Mouse (Mus musculus): ENCODE measurements around the gene Prr11. TPM values are rescaled to one million over a fixed set of nuclear protein-coding genes. Genes with fewer than 3 reads are reported as not detected.

The Prr11 gene
- total and polyA plus RNA-seq, 3 experiments: 8.8 to 47.1 (median 16.6) TPM

- Histone ChIP-seq H3K27me3 (replicated peaks) (no peaks in the 10 kb centered on the region), H3K9ac (ENCODE audit: insufficient read depth, low read depth) (no peak overlapping the region), H3K4me1 (ENCODE audit: control insufficient read depth in 1 of 2, insufficient read depth in 2 of 2) (no peaks in the 10 kb centered on the region), H3K36me3 (replicated peaks in 1 of 2; ENCODE audit: control insufficient read depth in 1 of 2, insufficient read depth in 1 of 2, low read length in 1 of 2) (peaks cover 9 to 58% of the 10 kb centered on the region in 2 experiments), H3K27ac (ENCODE audit: insufficient read depth, low read depth) (no peak overlapping the region), H3K4me2 (ENCODE audit: insufficient read depth, low read depth, poor library complexity, severe bottlenecking) (no peak overlapping the region), H3K9me3 (replicated peaks; ENCODE audit: low read length) (no peaks in the 10 kb centered on the region), H3K4me3 (replicated peaks in 1 of 3; ENCODE audit: low read depth in 2 of 3, low read length in 2 of 3, poor library complexity in 1 of 3) (no peak overlapping the region), H3K79me2 (replicated peaks; ENCODE audit: control insufficient read depth, extremely low read depth, insufficient read depth, poor library complexity, severe bottlenecking) (no peaks in the 10 kb centered on the region)
- in situ Hi-C loops (cut with MboI; ENCODE audit: low pct_ligation_motif_present, low pct_unique_long_range_greater_than_20kb, low sequenced_read_pairs) (no loop called here), dilution Hi-C loops (cut with MboI; ENCODE audit: extremely low pct_ligation_motif_present, extremely low pct_unique_long_range_greater_than_20kb, low sequenced_read_pairs) (no loop called here)
- DNase-seq (ENCODE audit: extremely low read depth): no peak
- no peak for TF ChIP-seq JUND (conservative IDR thresholded peaks at IDR 0.05; ENCODE audit: low read depth, low read length)
- no peak for TF ChIP-seq GABPA (IDR thresholded peaks at IDR 0.05; ENCODE audit: insufficient replicate concordance, low read depth, low read length)
- TF ChIP-seq TBP (conservative IDR thresholded peaks at IDR 0.05; ENCODE audit: low read depth, low read length): no peak
- no peak for TF ChIP-seq SMC3 (IDR thresholded peaks at IDR 0.05; ENCODE audit: low read depth, low read length)
- TF ChIP-seq MAFK (IDR thresholded peaks at IDR 0.05; ENCODE audit: insufficient replicate concordance, low read length): no peak
- TF ChIP-seq ZNF384 (IDR thresholded peaks at IDR 0.05; ENCODE audit: low read depth, low read length): no peak
- no peak for TF ChIP-seq ZC3H11A (IDR thresholded peaks at IDR 0.05; ENCODE audit: low read depth, low read length)
Measured at GRCm38 (mm10) chr11:87158012-87158411, 49.5 kb upstream of the Prr11 start.

GRCm38 (mm10) chr11:87136233-87136632 is 27.7 kb upstream of the Prr11 start:
- in situ Hi-C loops (cut with MboI; ENCODE audit: low pct_ligation_motif_present, low pct_unique_long_range_greater_than_20kb, low sequenced_read_pairs) (no loop called here), dilution Hi-C loops (cut with MboI; ENCODE audit: extremely low pct_ligation_motif_present, extremely low pct_unique_long_range_greater_than_20kb, low sequenced_read_pairs) (no loop called here)
- no peak overlapping the region for H3K27ac ChIP-seq (ENCODE audit: insufficient read depth, low read depth)
- DNase-seq (ENCODE audit: extremely low read depth): no peak
- no peaks in the 10 kb centered on the region for H3K9me3 ChIP-seq (replicated peaks; ENCODE audit: low read length)
- no peak overlapping the region for H3K4me2 ChIP-seq (ENCODE audit: insufficient read depth, low read depth, poor library complexity, severe bottlenecking)
- peaks cover 0 to 2% of the 10 kb centered on the region in 2 experiments; a peak in 1 of 4 replicates for H3K4me1 ChIP-seq (ENCODE audit: control insufficient read depth in 1 of 2, insufficient read depth in 2 of 2)
- peaks cover 5 to 53% of the 10 kb centered on the region in 2 experiments for H3K36me3 ChIP-seq (replicated peaks in 1 of 2; ENCODE audit: control insufficient read depth in 1 of 2, insufficient read depth in 1 of 2, low read length in 1 of 2)
- no peak for TF ChIP-seq ZKSCAN1 (IDR thresholded peaks at IDR 0.05; ENCODE audit: borderline replicate concordance, low read depth, low read length)
- no peak for TF ChIP-seq ZMIZ1 (IDR thresholded peaks at IDR 0.05; ENCODE audit: low read depth, low read length)
- TF ChIP-seq MEF2A (IDR thresholded peaks at IDR 0.05; ENCODE audit: borderline replicate concordance, low read depth, low read length): no peak
- TF ChIP-seq HCFC1 (IDR thresholded peaks at IDR 0.05; ENCODE audit: low read depth, low read length): no peak
- TF ChIP-seq MAZ (IDR thresholded peaks at IDR 0.05; ENCODE audit: low read depth, low read length): no peak
- no peak for TF ChIP-seq KAT2A (IDR thresholded peaks at IDR 0.05; ENCODE audit: insufficient replicate concordance, low read length)
- no peak for TF ChIP-seq GABPA (IDR thresholded peaks at IDR 0.05; ENCODE audit: insufficient replicate concordance, low read depth, low read length)
- TF ChIP-seq RAD21 (IDR thresholded peaks at IDR 0.05; ENCODE audit: low read depth, low read length): no peak
- no peak for TF ChIP-seq NRF1 (IDR thresholded peaks at IDR 0.05; ENCODE audit: low read depth, low read length)
- TF ChIP-seq JUN (IDR thresholded peaks at IDR 0.05; ENCODE audit: insufficient read depth, low read depth, low read length): no peak
- TF ChIP-seq CHD2 (IDR thresholded peaks at IDR 0.05; ENCODE audit: low read length): no peak
- no peak for TF ChIP-seq ZNF384 (IDR thresholded peaks at IDR 0.05; ENCODE audit: low read depth, low read length)
- no peak for TF ChIP-seq USF2 (conservative IDR thresholded peaks at IDR 0.05; ENCODE audit: low read depth, low read length)
- TF ChIP-seq CHD1 (IDR thresholded peaks at IDR 0.05; ENCODE audit: low read depth, low read length): no peak
- H3K9ac ChIP-seq (ENCODE audit: insufficient read depth, low read depth): no peak overlapping the region
- H3K27me3 ChIP-seq (replicated peaks): no peaks in the 10 kb centered on the region
- H3K79me2 ChIP-seq (replicated peaks; ENCODE audit: control insufficient read depth, extremely low read depth, insufficient read depth, poor library complexity, severe bottlenecking): no peaks in the 10 kb centered on the region
- H3K4me3 ChIP-seq (replicated peaks in 1 of 3; ENCODE audit: low read depth in 2 of 3, low read length in 2 of 3, poor library complexity in 1 of 3): no peak overlapping the region

Measured in CH12.LX (cell line).